Mouse (Mus musculus): ENCODE data around the gene Pclo. TPM values are rescaled to one million over a fixed set of nuclear protein-coding genes. Genes with fewer than 3 reads are reported as not detected.

Gene Pclo
- polyA plus RNA-seq, 1 experiment from 2014 or later, result 13.9 TPM

- no peak for ATAC-seq
- Histone ChIP-seq H3K9ac (ENCODE audit: low read depth, low read length) (no peak overlapping the region), H3K4me3 (ENCODE audit: low read length) (no peak overlapping the region), H3K4me1 (ENCODE audit: control insufficient read depth, insufficient read depth, low read depth, low read length) (no peaks in the 10 kb centered on the region), H3K27ac (ENCODE audit: low read depth, low read length) (no peak overlapping the region), H3K4me2 (ENCODE audit: low read length) (no peak overlapping the region), H3K27me3 (replicated peaks; ENCODE audit: control insufficient read depth, insufficient read depth, low read length) (no peaks in the 10 kb centered on the region), H3K9me3 (ENCODE audit: control insufficient read depth, low read length) (no peaks in the 10 kb centered on the region), H3K36me3 (ENCODE audit: control insufficient read depth, insufficient read depth, low read length) (no peaks in the 10 kb centered on the region)
- 92% methylated on average over 3 of the region's 3 CpGs for WGBS
Measured at GRCm38 (mm10) chr5:14645856-14646255, 131.1 kb downstream of the Pclo start.

GRCm38 (mm10) chr5:14660637-14661036, 145.9 kb downstream of the Pclo start:
- Histone ChIP-seq H3K27ac (ENCODE audit: low read depth, low read length) (no peak overlapping the region), H3K4me3 (ENCODE audit: low read length) (no peak overlapping the region), H3K4me2 (ENCODE audit: low read length) (no peak overlapping the region), H3K27me3 (replicated peaks; ENCODE audit: control insufficient read depth, insufficient read depth, low read length) (no peaks in the 10 kb centered on the region), H3K36me3 (ENCODE audit: control insufficient read depth, insufficient read depth, low read length) (no peaks in the 10 kb centered on the region), H3K4me1 (ENCODE audit: control insufficient read depth, insufficient read depth, low read depth, low read length) (no peaks in the 10 kb centered on the region), H3K9me3 (ENCODE audit: control insufficient read depth, low read length) (no peaks in the 10 kb centered on the region), H3K9ac (ENCODE audit: low read depth, low read length) (no peak overlapping the region)
- WGBS, result 58% methylated on average over 1 of the region's 1 CpGs
- ATAC-seq, result peak; percentile 37; the same call in 1 of the 2 replicates

GRCm38 (mm10) chr5:14662180-14662579, 147.5 kb downstream of the Pclo start:
- no peak overlapping the region for H3K9ac ChIP-seq (ENCODE audit: low read depth, low read length)
- no peaks in the 10 kb centered on the region for H3K9me3 ChIP-seq (ENCODE audit: control insufficient read depth, low read length)
- H3K4me3 ChIP-seq (ENCODE audit: low read length), result no peak overlapping the region
- no peak overlapping the region for H3K27ac ChIP-seq (ENCODE audit: low read depth, low read length)
- ATAC-seq, result no peak
- H3K36me3 ChIP-seq (ENCODE audit: control insufficient read depth, insufficient read depth, low read length), result no peaks in the 10 kb centered on the region
- 85% methylated on average over 1 of the region's 1 CpGs for WGBS
- no peak overlapping the region for H3K4me2 ChIP-seq (ENCODE audit: low read length)
- no peaks in the 10 kb centered on the region for H3K27me3 ChIP-seq (replicated peaks; ENCODE audit: control insufficient read depth, insufficient read depth, low read length)
- no peaks in the 10 kb centered on the region for H3K4me1 ChIP-seq (ENCODE audit: control insufficient read depth, insufficient read depth, low read depth, low read length)

GRCm38 (mm10) chr5:14662603-14663002, 147.9 kb downstream of the Pclo start:
- ATAC-seq, result no peak
- no peak overlapping the region for H3K4me3 ChIP-seq (ENCODE audit: low read length)
- no peak overlapping the region for H3K27ac ChIP-seq (ENCODE audit: low read depth, low read length)
- H3K9me3 ChIP-seq (ENCODE audit: control insufficient read depth, low read length), result no peaks in the 10 kb centered on the region
- no peaks in the 10 kb centered on the region for H3K4me1 ChIP-seq (ENCODE audit: control insufficient read depth, insufficient read depth, low read depth, low read length)
- no peaks in the 10 kb centered on the region for H3K36me3 ChIP-seq (ENCODE audit: control insufficient read depth, insufficient read depth, low read length)
- no peak overlapping the region for H3K9ac ChIP-seq (ENCODE audit: low read depth, low read length)
- 86% methylated on average over 1 of the region's 1 CpGs for WGBS
- H3K4me2 ChIP-seq (ENCODE audit: low read length), result no peak overlapping the region
- no peaks in the 10 kb centered on the region for H3K27me3 ChIP-seq (replicated peaks; ENCODE audit: control insufficient read depth, insufficient read depth, low read length)

- Histone ChIP-seq H3K4me2 (ENCODE audit: low read length) (no peak overlapping the region), H3K27ac (ENCODE audit: low read depth, low read length) (no peak overlapping the region), H3K9ac (ENCODE audit: low read depth, low read length) (no peak overlapping the region), H3K27me3 (replicated peaks; ENCODE audit: control insufficient read depth, insufficient read depth, low read length) (no peaks in the 10 kb centered on the region), H3K36me3 (ENCODE audit: control insufficient read depth, insufficient read depth, low read length) (peaks cover 53% of the 10 kb centered on the region), H3K4me1 (ENCODE audit: control insufficient read depth, insufficient read depth, low read depth, low read length) (no peaks in the 10 kb centered on the region), H3K4me3 (ENCODE audit: low read length) (no peak overlapping the region), H3K9me3 (ENCODE audit: control insufficient read depth, low read length) (peaks cover 10% of the 10 kb centered on the region)
- no peak for ATAC-seq
- WGBS, result 94% methylated on average over 6 of the region's 6 CpGs
Measured at GRCm38 (mm10) chr5:14680419-14680818, 165.7 kb downstream of the Pclo start.

GRCm38 (mm10) chr5:14691995-14692394, 177.3 kb downstream of the Pclo start:
- Histone ChIP-seq H3K27ac (ENCODE audit: low read depth, low read length) (no peak overlapping the region), H3K4me3 (ENCODE audit: low read length) (no peak overlapping the region), H3K9ac (ENCODE audit: low read depth, low read length) (no peak overlapping the region), H3K9me3 (ENCODE audit: control insufficient read depth, low read length) (no peaks in the 10 kb centered on the region), H3K4me1 (ENCODE audit: control insufficient read depth, insufficient read depth, low read depth, low read length) (no peaks in the 10 kb centered on the region), H3K36me3 (ENCODE audit: control insufficient read depth, insufficient read depth, low read length) (no peaks in the 10 kb centered on the region), H3K27me3 (replicated peaks; ENCODE audit: control insufficient read depth, insufficient read depth, low read length) (no peaks in the 10 kb centered on the region), H3K4me2 (ENCODE audit: low read length) (no peak overlapping the region)
- no peak for ATAC-seq
- WGBS, result 62% methylated on average over 2 of the region's 2 CpGs

GRCm38 (mm10) chr5:14696745-14697144, 182.0 kb downstream of the Pclo start:
- WGBS, result 84% methylated on average over 2 of the region's 2 CpGs

GRCm38 (mm10) chr5:14700900-14701299, 186.2 kb downstream of the Pclo start:
- H3K27ac ChIP-seq (ENCODE audit: low read depth, low read length), result no peak overlapping the region
- no peaks in the 10 kb centered on the region for H3K27me3 ChIP-seq (replicated peaks; ENCODE audit: control insufficient read depth, insufficient read depth, low read length)
- H3K9me3 ChIP-seq (ENCODE audit: control insufficient read depth, low read length), result no peaks in the 10 kb centered on the region
- H3K4me2 ChIP-seq (ENCODE audit: low read length), result no peak overlapping the region
- no peaks in the 10 kb centered on the region for H3K36me3 ChIP-seq (ENCODE audit: control insufficient read depth, insufficient read depth, low read length)
- no peak overlapping the region for H3K4me3 ChIP-seq (ENCODE audit: low read length)
- no peak overlapping the region for H3K9ac ChIP-seq (ENCODE audit: low read depth, low read length)
- no peak for ATAC-seq
- no peaks in the 10 kb centered on the region for H3K4me1 ChIP-seq (ENCODE audit: control insufficient read depth, insufficient read depth, low read depth, low read length)

More at GRCm38 (mm10) chr5:14696745-14697144, 182.0 kb downstream of the Pclo start:
- Histone ChIP-seq H3K4me3 (ENCODE audit: low read length) (no peak overlapping the region), H3K27ac (ENCODE audit: low read depth, low read length) (no peak overlapping the region), H3K9me3 (ENCODE audit: control insufficient read depth, low read length) (no peaks in the 10 kb centered on the region), H3K27me3 (replicated peaks; ENCODE audit: control insufficient read depth, insufficient read depth, low read length) (no peaks in the 10 kb centered on the region), H3K4me2 (ENCODE audit: low read length) (no peak overlapping the region), H3K4me1 (ENCODE audit: control insufficient read depth, insufficient read depth, low read depth, low read length) (no peaks in the 10 kb centered on the region), H3K36me3 (ENCODE audit: control insufficient read depth, insufficient read depth, low read length) (no peaks in the 10 kb centered on the region), H3K9ac (ENCODE audit: low read depth, low read length) (no peak overlapping the region)
- ATAC-seq, result no peak

GRCm38 (mm10) chr5:14705423-14705822, 190.7 kb downstream of the Pclo start:
- WGBS, result 57% methylated on average over 2 of the region's 2 CpGs

GRCm38 (mm10) chr5:14707311-14707710, 192.6 kb downstream of the Pclo start:
- 41% methylated on average over 4 of the region's 4 CpGs for WGBS
- no peaks in the 10 kb centered on the region for H3K27me3 ChIP-seq (replicated peaks; ENCODE audit: control insufficient read depth, insufficient read depth, low read length)
- peak; percentile 42; the same call in 1 of the 2 replicates for ATAC-seq
- no peaks in the 10 kb centered on the region for H3K9me3 ChIP-seq (ENCODE audit: control insufficient read depth, low read length)
- 0 out of 2 replicates have a peak, but pooled peaks cover under 1% of the 10 kb centered on the region for H3K36me3 ChIP-seq (ENCODE audit: control insufficient read depth, insufficient read depth, low read length)
- H3K4me1 ChIP-seq (ENCODE audit: control insufficient read depth, insufficient read depth, low read depth, low read length), result no peaks in the 10 kb centered on the region
- no peak overlapping the region for H3K4me3 ChIP-seq (ENCODE audit: low read length)
- no peak overlapping the region for H3K4me2 ChIP-seq (ENCODE audit: low read length)
- H3K9ac ChIP-seq (ENCODE audit: low read depth, low read length), result no peak overlapping the region
- no peak overlapping the region for H3K27ac ChIP-seq (ENCODE audit: low read depth, low read length)

More at GRCm38 (mm10) chr5:14705423-14705822, 190.7 kb downstream of the Pclo start:
- Histone ChIP-seq H3K36me3 (ENCODE audit: control insufficient read depth, insufficient read depth, low read length) (no peaks in the 10 kb centered on the region), H3K9ac (ENCODE audit: low read depth, low read length) (no peak overlapping the region), H3K4me2 (ENCODE audit: low read length) (no peak overlapping the region), H3K27ac (ENCODE audit: low read depth, low read length) (no peak overlapping the region), H3K4me1 (ENCODE audit: control insufficient read depth, insufficient read depth, low read depth, low read length) (no peaks in the 10 kb centered on the region), H3K4me3 (ENCODE audit: low read length) (no peak overlapping the region), H3K9me3 (ENCODE audit: control insufficient read depth, low read length) (no peaks in the 10 kb centered on the region), H3K27me3 (replicated peaks; ENCODE audit: control insufficient read depth, insufficient read depth, low read length) (no peaks in the 10 kb centered on the region)
- ATAC-seq, result no peak; the same call in 1 of the 2 replicates
